Mouse (Mus musculus) adrenal gland, postnatal 4 days (tissue): Measurements from ENCODE around the gene Pip4k2a. TPM values are rescaled to one million over a fixed set of nuclear protein-coding genes. Genes with fewer than 3 reads are reported as not detected.

Experiments used
- DNase-seq, 2 experiments: peaks; one replicate each; pipeline ENCODE4 v3.0.0; 2021 to 2022; ENCODE audit warnings: low spot score in 2 of 2, mixed read lengths in 2 of 2
- total RNA-seq, 2 experiments: library from RNA; stranded (reverse); gene quantifications; 2 replicates each; pipeline ENCODE4 v1.2.3; 2021

The Pip4k2a gene
- total RNA-seq, 2 experiments from 2014 or later = 23.8 to 25.1 TPM

DNA sequence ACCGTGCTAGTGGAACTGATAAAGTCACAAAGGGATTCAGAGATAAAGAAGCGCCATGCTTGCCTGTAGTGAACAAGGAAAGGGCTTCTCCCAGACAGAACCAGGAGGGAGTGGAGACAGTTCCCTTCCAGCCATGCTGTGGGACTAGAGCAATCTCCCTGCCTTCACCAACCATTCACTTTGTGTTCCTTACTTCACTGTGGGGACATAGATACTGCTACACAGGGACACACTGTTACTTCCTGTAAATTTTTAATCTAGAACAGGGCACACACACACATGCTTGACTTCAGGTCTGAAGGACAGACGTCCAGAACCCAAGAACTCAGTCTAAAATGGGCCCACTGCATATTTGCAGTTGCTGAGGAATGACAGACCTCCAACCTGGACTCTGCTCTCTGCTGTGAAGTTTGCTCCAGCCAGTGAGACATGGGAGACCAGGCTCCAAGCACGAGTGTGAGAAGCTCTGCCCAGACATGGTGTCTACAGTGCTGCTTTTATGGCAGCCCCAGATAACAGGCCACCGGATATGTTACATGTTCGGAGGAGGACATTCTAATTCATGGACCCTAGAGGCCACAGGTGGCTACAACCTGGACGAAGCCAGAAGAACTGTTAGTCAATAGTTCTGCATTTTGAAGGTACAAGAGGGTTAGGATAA lies 69.2 kb downstream of the Pip4k2a start:
- DNase-seq = no peak

GRCm38 (mm10) chr2:18928196-18928595 lies 69.7 kb downstream of the Pip4k2a start:
- DNase-seq = no peak

DNA sequence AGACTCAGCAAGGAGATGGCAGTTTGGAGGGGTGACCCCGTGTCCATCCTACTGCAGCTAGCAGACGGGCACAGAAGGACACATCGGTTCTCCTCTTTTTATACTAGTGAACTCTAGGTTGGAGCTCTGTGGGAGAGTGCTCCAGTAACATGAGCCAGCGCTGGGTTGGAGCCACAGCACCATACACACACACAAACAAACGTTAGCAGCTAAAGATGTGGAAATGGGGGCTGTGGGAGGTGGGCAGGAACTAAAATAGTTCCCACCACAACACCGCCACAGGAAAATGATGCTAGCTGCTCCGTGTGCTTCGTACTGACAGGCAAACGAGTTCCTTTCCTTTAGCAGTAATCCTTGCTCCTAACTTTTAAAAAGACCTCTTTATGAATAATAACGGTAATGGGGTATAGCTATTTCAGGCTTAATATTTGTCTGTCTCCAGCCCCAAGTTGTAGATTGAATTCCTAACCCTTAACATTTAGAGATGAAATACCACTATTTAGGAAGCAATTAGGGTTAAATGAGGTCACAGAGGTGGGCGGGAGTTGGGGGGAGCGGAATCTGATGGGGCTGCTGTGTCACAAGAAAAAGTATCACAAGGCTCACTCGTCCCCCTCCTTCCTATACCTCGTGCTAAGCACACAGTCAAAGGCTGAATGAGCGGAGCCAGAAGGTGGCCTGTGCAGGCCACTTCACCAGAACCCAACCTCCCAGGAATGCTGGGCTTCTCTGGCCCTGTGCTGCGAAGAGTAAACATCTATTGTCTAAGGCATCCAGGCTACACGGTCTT lies 73.9 kb downstream of the Pip4k2a start:
- DNase-seq = no peak

- DNase-seq = no peak
Measured at GRCm38 (mm10) chr2:18923098-18923649, 74.8 kb downstream of the Pip4k2a start.

DNA sequence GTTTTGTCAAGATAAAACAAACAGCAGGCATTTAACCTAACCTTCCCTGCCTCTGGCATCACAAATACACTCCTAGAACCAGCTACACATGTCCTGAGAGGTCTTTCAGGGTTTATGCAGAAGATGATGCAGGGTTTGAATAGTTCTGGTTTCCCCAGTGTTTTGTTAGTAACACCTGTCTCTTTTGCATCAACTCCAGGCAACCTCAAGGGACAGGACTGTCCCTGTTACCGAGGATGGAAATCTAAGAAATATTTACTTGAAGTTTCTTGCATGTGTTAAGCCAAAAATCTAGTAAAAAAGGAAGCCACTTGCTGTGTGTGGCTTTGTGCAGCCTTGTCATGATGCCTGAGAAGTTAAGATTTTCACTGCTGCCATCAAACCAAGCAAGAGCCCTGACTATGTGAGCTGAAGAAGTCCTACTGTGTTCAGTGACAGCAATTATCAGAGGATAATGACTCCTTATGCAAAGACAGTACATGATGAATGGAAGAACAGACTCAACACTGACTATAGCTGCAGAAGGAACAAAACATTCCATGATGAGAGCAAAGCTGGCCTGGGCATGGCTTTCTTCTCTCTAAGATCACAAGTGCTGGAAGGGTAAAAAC lies 76.3 kb downstream of the Pip4k2a start:
- DNase-seq = no peak

DNA sequence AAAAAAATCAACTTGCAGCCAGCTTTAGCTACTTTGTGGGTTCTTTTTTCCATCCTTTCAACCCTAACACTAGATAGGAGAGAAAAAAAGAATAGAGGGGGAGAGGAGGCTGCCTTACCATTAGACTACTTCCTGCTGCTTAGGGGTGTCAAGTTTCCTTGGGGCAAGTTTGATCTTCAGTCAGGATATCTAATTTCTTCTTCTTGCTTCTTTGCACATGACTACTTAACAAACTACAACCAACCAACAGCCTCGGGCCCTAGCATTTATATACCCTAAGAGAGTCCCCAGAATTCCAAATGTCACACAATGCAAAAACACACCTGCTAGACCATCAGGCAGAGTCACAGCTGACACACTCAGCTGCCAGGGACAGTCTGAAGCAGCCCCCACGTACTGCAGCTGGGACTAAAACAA lies 77.5 kb downstream of the Pip4k2a start:
- no peak for DNase-seq

- DNase-seq = no peak
Measured at GRCm38 (mm10) chr2:18919797-18920354, 78.0 kb downstream of the Pip4k2a start.

GRCm38 (mm10) chr2:18917838-18918237 lies 80.1 kb downstream of the Pip4k2a start:
- no peak for DNase-seq

GRCm38 (mm10) chr2:18917380-18917750 lies 80.6 kb downstream of the Pip4k2a start:
- no peak for DNase-seq

DNA sequence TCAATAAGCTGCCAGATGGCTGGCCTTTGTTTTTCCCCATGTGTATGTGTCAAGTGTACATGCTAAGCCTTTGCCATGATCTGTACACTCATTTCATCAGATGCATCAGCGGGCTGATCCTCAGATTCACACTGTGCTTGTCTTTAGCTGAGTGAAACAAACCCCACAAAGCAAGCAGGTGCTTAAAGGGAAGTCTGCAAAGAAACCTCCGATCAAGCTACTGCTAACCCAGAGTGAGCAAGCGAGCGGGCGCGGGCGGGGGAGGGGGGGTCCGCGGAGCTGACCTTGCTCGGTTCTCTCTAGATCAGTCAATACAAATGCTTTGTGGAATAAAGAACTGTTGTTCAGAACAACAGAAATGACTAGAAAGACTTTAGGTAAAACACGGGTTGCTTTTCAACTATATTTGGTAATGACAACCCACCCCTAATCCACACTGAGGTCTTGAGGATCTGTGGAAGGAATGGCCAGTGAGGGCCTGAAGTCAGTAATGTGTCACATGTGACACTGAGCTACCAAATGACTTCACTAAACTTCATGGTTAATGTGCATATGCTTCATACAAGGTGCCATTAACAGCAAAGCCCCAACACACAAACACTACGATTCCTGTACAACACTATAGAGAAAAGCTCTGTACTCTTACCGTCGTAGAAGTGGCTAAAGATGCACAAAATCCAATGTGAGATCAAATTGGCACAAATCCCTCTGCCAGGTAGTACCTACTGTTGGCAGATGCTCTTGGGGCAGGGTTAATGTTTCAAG lies 81.1 kb downstream of the Pip4k2a start:
- no peak for DNase-seq

- no peak for DNase-seq
Measured at GRCm38 (mm10) chr2:18916042-18916407, 81.9 kb downstream of the Pip4k2a start.

GRCm38 (mm10) chr2:18915372-18916041 lies 82.4 kb downstream of the Pip4k2a start:
- DNase-seq = no peak

DNA sequence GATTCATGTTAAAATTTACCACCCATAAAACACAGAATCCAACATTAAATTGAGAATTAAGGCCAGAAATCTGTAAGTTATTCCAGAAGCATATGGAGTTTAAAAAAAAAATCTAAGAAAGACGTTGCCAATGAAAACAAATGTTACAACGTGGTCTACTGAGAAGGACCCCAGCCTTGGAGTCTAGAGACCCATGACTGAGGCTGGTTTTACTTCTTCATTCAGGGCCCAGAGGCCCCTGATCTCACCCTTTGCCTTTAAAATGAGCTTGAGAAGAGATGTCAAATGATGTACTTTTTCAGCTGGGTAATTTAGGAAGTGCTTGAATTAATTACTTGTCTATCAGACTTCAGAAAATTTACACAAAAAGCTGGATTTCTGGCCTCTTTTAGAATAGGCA lies 83.2 kb downstream of the Pip4k2a start:
- DNase-seq = no peak

- no peak for DNase-seq
Measured at GRCm38 (mm10) chr2:18913642-18914041, 84.3 kb downstream of the Pip4k2a start.

- DNase-seq = no peak
Measured at GRCm38 (mm10) chr2:18911251-18911934, 86.5 kb downstream of the Pip4k2a start.

DNA sequence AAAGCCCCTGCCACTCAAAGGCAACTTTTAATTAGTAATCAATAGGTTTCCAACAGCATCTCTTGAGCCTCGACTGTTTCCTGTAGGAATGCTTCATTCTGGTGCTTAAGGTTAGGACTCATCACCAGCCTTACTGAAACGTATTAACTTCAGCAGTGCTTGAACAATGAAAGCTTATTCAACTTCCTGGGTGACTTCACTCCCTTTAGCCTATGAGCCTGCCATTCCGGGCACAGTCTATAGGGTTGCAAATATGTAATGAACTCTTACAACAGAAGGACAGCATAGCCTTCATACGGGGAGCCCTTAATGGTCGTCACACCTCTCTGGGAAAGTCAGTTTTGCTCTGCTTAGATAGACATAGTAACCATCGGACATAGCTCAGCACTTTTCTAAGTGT lies 87.7 kb downstream of the Pip4k2a start:
- DNase-seq = no peak

DNA sequence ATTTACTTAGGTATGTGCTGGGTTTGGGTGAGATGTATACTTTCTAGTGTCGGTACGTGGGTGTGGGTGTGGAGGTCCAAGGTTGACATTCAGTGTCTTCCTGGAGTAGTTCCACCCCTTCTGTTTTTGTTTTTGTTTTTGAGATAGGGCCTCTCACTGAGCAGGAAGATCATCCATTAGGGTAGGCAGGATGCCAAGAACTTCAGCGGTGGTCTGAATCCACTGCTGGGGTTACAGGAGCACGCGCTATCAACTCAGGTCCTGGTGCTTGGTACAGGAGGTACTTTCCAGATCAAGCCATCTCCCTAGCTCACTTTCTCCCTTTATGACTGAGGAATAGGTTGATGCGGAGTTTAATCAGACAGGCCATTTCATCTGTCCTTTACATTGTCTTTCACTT lies 88.2 kb downstream of the Pip4k2a start:
- DNase-seq = no peak

DNA sequence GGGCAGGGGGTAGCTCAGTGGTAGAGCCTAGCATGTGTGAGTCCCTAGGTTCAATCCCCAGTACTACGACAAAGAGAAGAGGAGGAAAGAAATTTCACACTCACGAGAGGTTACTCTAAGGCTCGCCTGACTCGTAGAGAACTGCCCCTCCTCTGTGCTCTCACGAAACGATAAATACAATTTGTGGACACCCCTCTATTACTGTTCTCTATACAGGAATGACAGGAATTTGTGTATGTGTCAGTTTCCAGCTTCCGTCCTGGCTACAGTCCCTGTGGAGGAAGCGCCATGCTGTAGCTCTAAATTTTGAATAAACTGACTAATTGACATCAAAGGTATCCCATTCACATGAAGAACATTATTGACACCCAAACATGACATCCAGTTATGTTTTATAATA lies 90.7 kb downstream of the Pip4k2a start:
- DNase-seq = no peak

- no peak for DNase-seq
Measured at GRCm38 (mm10) chr2:18906421-18907084, 91.4 kb downstream of the Pip4k2a start.
